Mouse (Mus musculus) lung, postnatal 14 days (tissue): Measurements from ENCODE around the gene Adh4.
"Not testable (repeated sequence)": the region's sequence is repeated elsewhere in the genome, so short reads cannot be mapped to it uniquely, and the experiment has no call there.

Source experiments
- DNase-seq: peaks from one replicate; pipeline ENCODE4 v3.0.0; 2021

Adh4 gene

GRCm38 (mm10) chr3:138415121-138415690 lies at the start of gene Adh4:
Gene Adh4, plus strand, starts transcription at chr3:138415466.
- no peak for DNase-seq

DNA sequence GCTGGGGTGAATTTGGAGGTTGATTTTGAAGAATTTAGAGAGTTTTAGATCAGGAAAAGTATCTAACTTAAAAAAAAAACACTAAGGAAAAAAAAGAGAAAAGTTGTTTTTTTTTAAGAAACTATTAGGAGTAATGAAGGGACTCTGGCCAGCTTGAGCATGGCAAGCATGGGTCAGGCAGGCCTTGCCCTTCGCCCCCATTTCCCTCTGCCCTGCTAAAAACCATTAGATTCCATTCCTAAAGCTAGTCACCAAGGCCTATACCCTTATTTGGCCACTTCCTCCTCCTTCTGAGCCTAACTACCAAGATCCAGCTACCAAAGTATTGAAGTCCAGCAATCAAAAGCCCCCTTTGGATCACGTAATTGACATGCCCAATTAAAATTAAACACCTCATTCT lies 49.1 kb upstream of the Adh4 start:
- no peak for DNase-seq

GRCm38 (mm10) chr3:138369546-138369945 lies 45.7 kb upstream of the Adh4 start:
- no peak for DNase-seq

GRCm38 (mm10) chr3:138370289-138370688 lies 45.0 kb upstream of the Adh4 start:
- not testable (repeated sequence) for DNase-seq

DNA sequence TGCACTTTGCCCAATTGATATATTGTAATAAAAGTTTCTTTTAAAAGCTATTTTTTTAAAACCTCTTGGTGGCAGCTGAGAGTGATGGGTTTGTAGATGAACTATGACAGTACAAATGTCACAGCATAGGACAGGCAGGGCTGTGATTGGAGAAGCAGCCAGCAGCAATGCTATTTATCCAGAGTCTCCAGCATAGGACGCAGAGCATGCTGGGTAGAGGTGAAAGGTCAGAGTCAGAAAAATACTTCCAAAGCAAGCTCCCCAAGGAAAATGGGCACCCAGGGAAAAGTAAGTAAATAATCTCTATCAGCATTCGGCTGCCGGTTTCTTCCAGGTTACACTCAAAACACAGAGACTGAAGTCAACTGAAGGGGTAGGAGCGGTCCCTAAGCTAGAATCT lies 41.3 kb upstream of the Adh4 start:
- no peak for DNase-seq

DNA sequence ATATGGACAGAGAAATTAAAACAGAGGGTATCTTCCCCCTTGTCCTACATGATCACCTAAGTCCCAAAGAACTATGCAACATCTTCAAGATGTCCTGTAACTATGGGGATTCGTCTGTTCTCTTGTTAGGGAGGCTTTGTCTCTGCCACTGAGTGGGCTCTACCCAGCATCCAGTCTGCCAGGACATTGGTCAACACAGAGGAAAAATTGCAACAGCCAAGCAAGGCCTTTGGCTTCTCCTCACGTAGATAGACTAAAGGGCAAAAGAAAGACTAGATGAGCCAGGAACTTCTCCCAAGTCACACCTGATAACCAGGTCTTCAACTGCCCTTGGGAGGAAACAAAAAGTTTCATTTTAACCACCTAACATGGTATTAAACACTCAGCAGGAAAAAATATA lies 40.1 kb upstream of the Adh4 start:
- no peak for DNase-seq

GRCm38 (mm10) chr3:138381133-138381532 lies 34.1 kb upstream of the Adh4 start:
- DNase-seq, result peak; percentile 57

DNA sequence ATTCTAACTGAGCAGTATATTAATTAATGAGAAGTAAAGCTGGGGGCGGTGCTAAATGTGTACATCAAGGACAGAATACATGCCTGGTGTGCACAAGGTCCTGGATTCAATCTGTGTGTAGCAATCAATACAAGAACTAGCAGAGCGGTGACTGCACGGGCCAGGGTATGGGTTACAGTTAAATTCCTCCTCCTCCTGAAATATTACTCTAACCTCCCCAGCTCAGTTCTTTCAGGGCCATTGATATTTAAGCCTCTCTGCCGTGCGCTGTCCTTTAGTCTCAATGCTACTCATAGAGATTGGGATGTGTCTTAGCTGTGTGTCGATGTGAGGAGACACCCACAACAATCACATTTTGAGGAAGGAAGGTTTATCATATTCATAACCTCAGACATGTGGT lies 28.1 kb upstream of the Adh4 start:
- DNase-seq, result no peak

DNA sequence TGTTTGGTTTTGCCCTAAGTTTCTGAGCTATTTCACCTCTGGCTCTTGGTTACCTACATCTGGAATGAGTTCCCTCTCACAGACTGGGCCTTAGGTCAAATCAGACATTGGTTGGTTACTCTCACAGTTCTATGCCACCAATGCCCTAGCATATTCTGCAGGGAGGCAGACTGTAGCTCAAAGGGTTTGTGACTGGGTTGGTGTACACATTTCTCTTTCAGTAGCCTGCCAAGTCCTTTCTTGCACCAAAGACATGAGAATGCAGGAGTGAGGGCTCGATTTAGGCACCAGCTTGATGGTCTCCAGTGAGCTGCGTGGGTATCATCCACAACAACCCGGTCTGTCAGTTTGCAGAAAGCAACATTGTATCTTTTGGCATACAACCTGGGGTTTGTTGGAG lies 10.4 kb upstream of the Adh4 start:
- DNase-seq, result no peak

DNA sequence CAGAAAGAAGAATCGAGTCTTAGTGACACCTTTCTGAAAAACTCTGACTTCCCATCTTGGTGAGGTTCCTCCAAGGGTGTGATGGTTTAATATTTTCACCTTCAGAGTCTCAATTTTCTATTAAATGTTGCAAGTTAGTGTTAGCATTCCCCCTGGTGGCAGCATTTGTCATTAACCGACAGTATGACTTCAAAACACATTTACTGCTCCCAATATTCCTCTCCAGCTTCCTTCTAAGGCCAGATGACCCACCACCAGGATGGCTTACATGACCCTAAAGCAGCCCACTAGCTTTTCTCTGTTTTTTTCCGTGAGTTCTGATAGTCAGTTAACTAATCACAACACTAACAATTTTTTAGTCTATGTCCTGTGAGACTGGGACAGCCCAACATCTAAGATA lies 9.9 kb upstream of the Adh4 start:
- DNase-seq, result peak; percentile 66

DNA sequence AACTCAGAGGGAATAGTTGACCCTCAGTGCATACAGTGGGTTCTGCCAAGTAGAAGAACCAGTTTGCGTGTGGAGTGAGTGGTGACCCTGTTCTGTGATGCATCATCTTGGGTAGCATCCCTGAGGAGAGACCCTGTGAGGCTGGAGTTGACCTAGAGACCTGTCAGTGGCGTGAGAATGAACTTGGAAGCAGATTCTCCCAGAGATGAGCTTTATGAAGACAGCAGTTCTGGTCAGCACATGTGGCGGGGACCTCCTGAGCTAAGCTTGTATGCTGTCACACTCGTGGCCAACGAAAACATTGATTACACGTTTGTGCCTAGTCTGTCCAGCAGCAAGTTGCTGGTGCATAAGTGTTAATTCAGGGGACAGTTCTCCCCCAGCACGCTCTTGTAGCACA lies 9.4 kb upstream of the Adh4 start:
- DNase-seq, result no peak

- no peak for DNase-seq
These were observed 7.3 kb upstream of the Adh4 start for GRCm38 (mm10) chr3:138407920-138408319.

- DNase-seq, result no peak
These were observed 5.7 kb upstream of the Adh4 start for GRCm38 (mm10) chr3:138409585-138409984.

DNA sequence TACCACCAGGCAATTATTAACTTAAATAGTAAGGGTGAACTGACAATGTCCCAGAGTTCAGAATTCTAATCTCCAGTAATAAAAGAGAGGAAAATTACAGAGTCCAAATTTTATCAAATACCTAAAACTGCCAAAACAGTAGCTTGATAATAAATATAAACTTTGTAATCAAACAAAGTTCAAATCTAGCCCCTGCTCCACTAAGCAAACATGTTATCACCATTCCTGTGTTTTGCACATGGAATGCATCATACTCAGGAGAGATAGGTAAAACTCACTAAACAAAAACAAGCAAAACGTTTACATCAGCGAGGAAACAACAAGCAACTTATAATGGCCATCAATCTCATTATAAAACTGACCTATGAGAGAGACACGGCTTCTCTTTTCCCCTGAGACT lies 5.1 kb upstream of the Adh4 start:
- DNase-seq, result no peak

DNA sequence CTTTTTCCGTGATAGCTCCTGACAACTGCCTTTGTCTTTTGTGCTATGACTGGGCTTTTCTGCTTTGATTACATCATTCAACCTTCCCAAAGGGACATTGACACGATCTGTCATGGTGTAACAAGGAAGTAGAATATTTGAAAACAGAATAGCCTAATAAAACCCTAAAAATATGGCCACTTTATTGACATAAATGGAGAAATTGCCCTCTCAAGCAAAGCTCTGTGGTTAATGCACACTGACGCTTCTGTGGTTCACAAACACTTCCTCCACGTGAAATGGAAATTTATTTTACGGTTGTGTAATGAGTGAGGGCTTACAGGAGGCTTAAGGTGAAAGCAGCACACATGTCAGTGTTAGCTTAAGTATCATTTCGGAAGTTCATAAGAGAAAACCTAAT lies 4.1 kb downstream of the Adh4 start:
- no peak for DNase-seq

GRCm38 (mm10) chr3:138420385-138420784 lies 5.1 kb downstream of the Adh4 start:
- no peak for DNase-seq

GRCm38 (mm10) chr3:138423664-138424063 lies 8.4 kb downstream of the Adh4 start:
- no peak for DNase-seq

GRCm38 (mm10) chr3:138424247-138424646 lies 9.0 kb downstream of the Adh4 start:
- no peak for DNase-seq

DNA sequence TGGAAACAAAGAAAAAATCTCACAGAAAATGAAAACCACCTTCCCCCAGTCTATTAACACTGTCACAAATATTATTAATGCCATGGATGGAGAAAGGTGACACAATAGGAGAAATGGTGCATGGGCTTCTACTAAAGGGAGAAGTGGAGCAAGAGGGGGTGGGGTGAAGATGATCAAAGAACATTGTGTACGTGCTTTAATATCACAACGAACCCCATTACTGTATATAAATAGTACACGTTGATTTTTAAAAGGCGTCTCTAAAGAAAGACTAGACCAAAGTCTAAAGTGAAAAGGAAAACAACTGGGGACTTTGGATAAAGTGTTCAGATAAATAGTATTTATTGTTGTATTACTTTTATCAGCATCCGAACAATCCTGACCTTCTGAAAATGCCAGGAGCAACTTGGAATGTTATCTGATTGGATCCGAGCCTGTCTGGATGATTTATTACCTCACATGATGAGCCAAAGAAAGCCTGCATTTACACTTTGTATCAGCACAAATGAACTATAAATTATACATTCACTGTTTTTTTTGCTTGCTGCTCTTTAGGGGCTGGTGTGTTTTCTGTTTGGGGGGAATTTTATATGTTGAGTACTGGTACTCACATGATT lies 15.2 kb downstream of the Adh4 start:
- DNase-seq, result no peak

- peak; percentile 8 for DNase-seq
These were observed 16.6 kb downstream of the Adh4 start for GRCm38 (mm10) chr3:138431835-138432234.

DNA sequence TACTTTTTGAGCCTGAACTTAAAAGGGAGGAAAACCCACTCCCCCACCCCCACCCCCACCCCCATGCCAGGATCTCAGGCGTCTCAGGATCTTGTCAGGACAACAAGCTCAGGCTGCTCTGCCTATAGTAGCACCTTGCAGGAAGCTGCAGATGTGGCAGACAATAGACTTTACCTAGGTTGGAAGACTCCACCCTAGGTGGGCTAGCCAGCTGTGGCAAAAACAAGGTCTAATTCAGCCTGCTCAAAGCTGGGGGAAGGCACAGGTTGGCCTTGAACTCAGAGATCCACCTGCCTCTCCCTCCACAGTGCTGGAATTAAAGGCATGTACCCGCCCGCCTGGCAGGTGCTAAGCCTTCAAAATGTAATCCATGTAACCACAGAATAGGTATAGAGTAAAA lies 23.4 kb downstream of the Adh4 start:
- no peak for DNase-seq

GRCm38 (mm10) chr3:138442203-138442602 lies 26.9 kb downstream of the Adh4 start:
- no peak for DNase-seq

- DNase-seq, result peak; percentile 93
These were observed 27.6 kb downstream of the Adh4 start, which contains the start of gene Adh5 for GRCm38 (mm10) chr3:138442612-138443464. Gene Adh5, plus strand, starts transcription at chr3:138443093.

DNA sequence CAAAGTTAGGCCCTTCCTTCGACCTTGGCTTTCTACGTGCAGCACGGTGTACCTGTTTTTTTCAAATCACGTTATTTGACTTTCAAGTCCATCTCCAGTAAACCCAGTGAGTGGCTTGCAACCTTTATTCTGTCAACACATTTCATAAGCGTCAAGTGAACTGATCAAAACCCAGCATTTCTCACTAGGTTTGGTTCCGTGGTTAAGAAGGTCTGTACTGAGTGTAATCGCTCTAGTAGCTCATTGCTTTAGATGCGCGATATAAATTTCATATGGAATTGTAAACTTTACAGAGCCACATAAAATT lies 28.2 kb downstream of the Adh4 start:
- no peak for DNase-seq
